Mouse (Mus musculus): Measurements from ENCODE around the gene Ttc23.
A peak's percentile ranks its signal among the peaks of the same experiment; 100 is the strongest.

Ttc23 gene

GRCm38 (mm10) chr7:67754606-67755005 is 107.4 kb downstream of the Ttc23 start:
- peak; percentile 38 for DNase-seq

GRCm38 (mm10) chr7:67755366-67755765 is 108.2 kb downstream of the Ttc23 start:
- DNase-seq: no peak

- no peak for DNase-seq
Measured at GRCm38 (mm10) chr7:67756636-67757035, 109.4 kb downstream of the Ttc23 start.

- DNase-seq: no peak
Measured at GRCm38 (mm10) chr7:67758506-67758857, 111.3 kb downstream of the Ttc23 start.

- DNase-seq: peak; percentile 59
Measured at GRCm38 (mm10) chr7:67758858-67759628, 111.8 kb downstream of the Ttc23 start.

- peak; percentile 96 for DNase-seq
Measured at GRCm38 (mm10) chr7:67759629-67759995, 112.4 kb downstream of the Ttc23 start, which contains the start of gene Synm. Synm (minus strand) TSS chr7:67759742.

GRCm38 (mm10) chr7:67763625-67764024 is 116.4 kb downstream of the Ttc23 start:
- DNase-seq: no peak

- peak; percentile 50 for DNase-seq
Measured at GRCm38 (mm10) chr7:67768125-67768524, 120.9 kb downstream of the Ttc23 start.

GRCm38 (mm10) chr7:67769487-67769886 is 122.3 kb downstream of the Ttc23 start:
- no peak for DNase-seq

GRCm38 (mm10) chr7:67772231-67772630 is 125.0 kb downstream of the Ttc23 start:
- DNase-seq: no peak

- no peak for DNase-seq
Measured at GRCm38 (mm10) chr7:67775623-67776022, 128.4 kb downstream of the Ttc23 start.

- no peak for DNase-seq
Measured at GRCm38 (mm10) chr7:67776636-67777305, 129.6 kb downstream of the Ttc23 start.

GRCm38 (mm10) chr7:67787861-67788260 is 140.7 kb downstream of the Ttc23 start:
- no peak for DNase-seq

- peak; percentile 83 for DNase-seq
Measured at GRCm38 (mm10) chr7:67788713-67789112, 141.5 kb downstream of the Ttc23 start.

- DNase-seq: no peak
Measured at GRCm38 (mm10) chr7:67791256-67791655, 144.0 kb downstream of the Ttc23 start.

- DNase-seq: no peak
Measured at GRCm38 (mm10) chr7:67793449-67793848, 146.2 kb downstream of the Ttc23 start.

GRCm38 (mm10) chr7:67797065-67797464 is 149.9 kb downstream of the Ttc23 start:
- no peak for DNase-seq

GRCm38 (mm10) chr7:67798476-67798875 is 151.3 kb downstream of the Ttc23 start:
- no peak for DNase-seq

- no peak for DNase-seq
Measured at GRCm38 (mm10) chr7:67800547-67800946, 153.3 kb downstream of the Ttc23 start.

- DNase-seq: no peak
Measured at GRCm38 (mm10) chr7:67801022-67801421, 153.8 kb downstream of the Ttc23 start.

GRCm38 (mm10) chr7:67803015-67803856 is 156.0 kb downstream of the Ttc23 start:
- peak; percentile 94 for DNase-seq

GRCm38 (mm10) chr7:67803857-67804215 is 156.6 kb downstream of the Ttc23 start:
- no peak for DNase-seq
